Mouse (Mus musculus) gastrocnemius, adult 2 months (tissue): ENCODE measurements around the gene Adgrg5. TPM values are rescaled to one million over a fixed set of nuclear protein-coding genes. Genes with fewer than 3 reads are reported as not detected.

Experiments
- DNase-seq: peaks from one replicate; pipeline ENCODE4 v3.0.0; 2022
- H3K27ac ChIP-seq: fragments of 200-600 bp; 2 replicates; pipeline ENCODE4 v1.8.1; 2022; ENCODE audit warnings: mild to moderate bottlenecking
- H3K4me3 ChIP-seq: fragments of 200-600 bp; 2 replicates; pipeline ENCODE4 v1.8.1; 2022; ENCODE audit warnings: mild to moderate bottlenecking, moderate library complexity
- CTCF ChIP-seq: fragments of 200-600 bp; IDR thresholded peaks from 2 replicates; pipeline ENCODE4 v1.8.1; 2022; ENCODE audit warnings: antibody characterized with exemption, mild to moderate bottlenecking, moderate library complexity
- intact Hi-C: fragments of 180-260 bp; cut with DNase I; formaldehyde crosslinking; loops from one replicate; pipeline ENCODE4 v1.15.1; 2025
- total RNA-seq, 2 experiments: library from RNA; stranded (reverse); gene quantifications; 2 replicates each; pipeline ENCODE4 v1.2.3; 2021

Gene Adgrg5
- total RNA-seq, 2 experiments from 2014 or later: 0.28 TPM; not detected in 1

GRCm38 (mm10) chr8:94922176-94922575, 1.3 kb upstream of the Adgrg5 start:
- no peak overlapping the region for H3K4me3 ChIP-seq
- DNase-seq: peak; percentile 13
- no peak for TF ChIP-seq CTCF
- peak overlapping the region; percentile 46 for H3K27ac ChIP-seq
- intact Hi-C loops: no loop called here

GRCm38 (mm10) chr8:94922602-94923001, 892 bp upstream of the Adgrg5 start:
- Histone ChIP-seq H3K4me3 (no peak overlapping the region), H3K27ac (peak overlapping the region; percentile 48)
- TF ChIP-seq CTCF: no peak
- peak; percentile 27 for DNase-seq
- intact Hi-C loops: no loop called here

GRCm38 (mm10) chr8:94928227-94928626, 4.7 kb downstream of the Adgrg5 start:
- no peak for TF ChIP-seq CTCF
- DNase-seq: no peak
- intact Hi-C loops: no loop called here
- Histone ChIP-seq H3K4me3 (no peak overlapping the region), H3K27ac (no peak overlapping the region)

GRCm38 (mm10) chr8:94933918-94934317, 10.4 kb downstream of the Adgrg5 start:
- no peak for TF ChIP-seq CTCF
- DNase-seq: no peak
- intact Hi-C loops: no loop called here
- no peak overlapping the region for H3K27ac ChIP-seq
- H3K4me3 ChIP-seq: no peak overlapping the region

- no peak for DNase-seq
- no peak overlapping the region for H3K4me3 ChIP-seq
- no peak for TF ChIP-seq CTCF
- intact Hi-C loops: no loop called here
- no peak overlapping the region for H3K27ac ChIP-seq
These were observed 11.7 kb downstream of the Adgrg5 start for GRCm38 (mm10) chr8:94935172-94935571.

GRCm38 (mm10) chr8:94942566-94942965, 19.1 kb downstream of the Adgrg5 start:
- DNase-seq: peak; percentile 61
- TF ChIP-seq CTCF: peak; percentile 96
- intact Hi-C loops: no loop called here

GRCm38 (mm10) chr8:94945185-94945584, 21.7 kb downstream of the Adgrg5 start:
- TF ChIP-seq CTCF: no peak
- intact Hi-C loops: no loop called here
- H3K27ac ChIP-seq: no peak overlapping the region

More at GRCm38 (mm10) chr8:94942566-94942965, 19.1 kb downstream of the Adgrg5 start:
- Histone ChIP-seq H3K27ac (no peak overlapping the region), H3K4me3 (no peak overlapping the region)

GRCm38 (mm10) chr8:94948421-94948820, 24.9 kb downstream of the Adgrg5 start:
- Histone ChIP-seq H3K27ac (no peak overlapping the region), H3K4me3 (no peak overlapping the region)
- intact Hi-C loops: no loop called here
- DNase-seq: no peak
- TF ChIP-seq CTCF: no peak

More at GRCm38 (mm10) chr8:94945185-94945584, 21.7 kb downstream of the Adgrg5 start:
- H3K4me3 ChIP-seq: no peak overlapping the region
- DNase-seq: no peak

- intact Hi-C loops: no loop called here
- DNase-seq: no peak
- Histone ChIP-seq H3K4me3 (no peak overlapping the region), H3K27ac (no peak overlapping the region)
- TF ChIP-seq CTCF: peak; percentile 16; the same call in 1 of the 2 replicates
These were observed 25.5 kb downstream of the Adgrg5 start for GRCm38 (mm10) chr8:94949010-94949409.

GRCm38 (mm10) chr8:94950046-94950445, 26.6 kb downstream of the Adgrg5 start:
- DNase-seq: peak; percentile 71
- peak; percentile 99; the same call in 1 of the 2 replicates for TF ChIP-seq CTCF
- no peak overlapping the region for H3K27ac ChIP-seq
- intact Hi-C loops: loop anchor here (1.0 to 5.0 kb wide), 2 partner anchors 51 to 252 kb away; partner anchors contain the start of gene Kifc3
- no peak overlapping the region for H3K4me3 ChIP-seq

GRCm38 (mm10) chr8:94950458-94950857, 27.0 kb downstream of the Adgrg5 start:
- H3K4me3 ChIP-seq: no peak overlapping the region
- intact Hi-C loops: loop anchor here (1.0 to 5.0 kb wide), 2 partner anchors 51 to 252 kb away; partner anchors contain the start of gene Kifc3
- DNase-seq: no peak
- no peak for TF ChIP-seq CTCF
- no peak overlapping the region for H3K27ac ChIP-seq

GRCm38 (mm10) chr8:94952086-94952485, 28.6 kb downstream of the Adgrg5 start:
- Histone ChIP-seq H3K4me3 (no peak overlapping the region), H3K27ac (no peak overlapping the region)
- no peak for TF ChIP-seq CTCF
- DNase-seq: no peak
- intact Hi-C loops: loop anchor here (5.0 kb wide), 1 partner anchor 250 kb away; the partner anchor contains the start of gene Kifc3

- intact Hi-C loops: loop anchor here (5.0 kb wide), 1 partner anchor 249 kb away; the partner anchor contains the start of gene Kifc3
- Histone ChIP-seq H3K27ac (no peak overlapping the region), H3K4me3 (no peak overlapping the region)
- no peak for DNase-seq
- no peak for TF ChIP-seq CTCF
These were observed 30.3 kb downstream of the Adgrg5 start for GRCm38 (mm10) chr8:94953624-94954367.

- intact Hi-C loops: loop anchor here (5.0 kb wide), 1 partner anchor 248 kb away; the partner anchor contains the start of gene Kifc3
- no peak overlapping the region for H3K4me3 ChIP-seq
- DNase-seq: no peak
- no peak for TF ChIP-seq CTCF
- H3K27ac ChIP-seq: no peak overlapping the region
These were observed 30.9 kb downstream of the Adgrg5 start for GRCm38 (mm10) chr8:94954368-94954737.
